Mouse (Mus musculus): Measurements from ENCODE around the gene Cd300c. TPM values are rescaled to one million over a fixed set of nuclear protein-coding genes. Genes with fewer than 3 reads are reported as not detected.
"Not testable (repeated sequence)": the region's sequence is repeated elsewhere in the genome, so short reads cannot be mapped to it uniquely, and the experiment has no call there.

Gene Cd300c
- polyA plus RNA-seq, 1 experiment from 2014 or later, result not detected

GRCm38 (mm10) chr11:114929581-114929980 lies 39.4 kb downstream of the Cd300c start:
- ATAC-seq (ENCODE audit: low FRiP score, low read depth), result no peak
- no peak overlapping the region for H3K27ac ChIP-seq (replicated peaks)
- 85% methylated on average over 2 of the region's 2 CpGs for WGBS

DNA sequence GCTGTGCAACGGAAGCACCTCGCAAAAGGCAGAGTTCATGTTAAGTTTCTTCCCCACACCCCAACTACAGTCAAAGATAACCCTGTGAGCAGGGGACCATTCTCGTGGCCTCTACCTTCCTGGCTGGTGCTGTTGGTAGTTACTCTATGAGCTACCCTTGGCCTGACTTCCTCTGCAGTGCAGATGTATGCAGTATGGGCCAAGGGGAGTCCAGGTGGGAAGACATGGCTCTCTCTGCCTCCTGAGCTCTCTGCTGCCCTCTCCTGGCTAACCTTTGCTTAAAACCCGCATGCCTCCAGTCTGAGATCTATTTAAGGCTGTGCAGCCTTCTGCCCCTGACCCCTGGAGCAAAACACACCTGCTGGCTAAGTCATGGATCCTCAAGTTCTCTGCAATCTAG lies 45.0 kb downstream of the Cd300c start:
- no peaks in the 10 kb centered on the region for H3K27me3 ChIP-seq
- no peak overlapping the region for H3K4me3 ChIP-seq
- H3K27ac ChIP-seq (replicated peaks), result no peak overlapping the region

More at GRCm38 (mm10) chr11:114929581-114929980, 39.4 kb downstream of the Cd300c start:
- Histone ChIP-seq H3K9ac (replicated peaks) (no peak overlapping the region), H3K4me1 (no peaks in the 10 kb centered on the region), H3K27me3 (no peaks in the 10 kb centered on the region), H3K4me2 (replicated peaks) (no peak overlapping the region), H3K9me3 (no peaks in the 10 kb centered on the region), H3K36me3 (no peaks in the 10 kb centered on the region), H3K4me3 (no peak overlapping the region)

GRCm38 (mm10) chr11:114922439-114922838 lies 46.5 kb downstream of the Cd300c start:
- H3K9me3 ChIP-seq, result peaks cover 4% of the 10 kb centered on the region; the same call in 1 of the 2 replicates
- ATAC-seq (ENCODE audit: low FRiP score, low read depth), result no peak
- no peak overlapping the region for H3K4me3 ChIP-seq
- no peak overlapping the region for H3K27ac ChIP-seq (replicated peaks)
- H3K4me2 ChIP-seq (replicated peaks), result no peak overlapping the region
- 75% methylated on average over 4 of the region's 4 CpGs for WGBS
- no peaks in the 10 kb centered on the region for H3K36me3 ChIP-seq
- H3K9ac ChIP-seq (replicated peaks), result no peak overlapping the region
- H3K4me1 ChIP-seq, result no peaks in the 10 kb centered on the region
- no peaks in the 10 kb centered on the region for H3K27me3 ChIP-seq

More for the DNA sequence above, 45.0 kb downstream of the Cd300c start:
- ATAC-seq (ENCODE audit: low FRiP score, low read depth), result no peak
- peaks cover 3% of the 10 kb centered on the region; the same call in 1 of the 2 replicates for H3K9me3 ChIP-seq
- H3K36me3 ChIP-seq, result no peaks in the 10 kb centered on the region
- no peak overlapping the region for H3K4me2 ChIP-seq (replicated peaks)
- H3K4me1 ChIP-seq, result no peaks in the 10 kb centered on the region
- H3K9ac ChIP-seq (replicated peaks), result no peak overlapping the region
- 72% methylated on average over 4 of the region's 4 CpGs for WGBS

GRCm38 (mm10) chr11:114917120-114917519 lies 51.8 kb downstream of the Cd300c start:
- ATAC-seq (ENCODE audit: low FRiP score, low read depth), result no peak
- H3K27ac ChIP-seq (replicated peaks), result no peak overlapping the region
- H3K9ac ChIP-seq (replicated peaks), result no peak overlapping the region
- H3K36me3 ChIP-seq, result no peaks in the 10 kb centered on the region
- peaks cover 17% of the 10 kb centered on the region; the same call in 1 of the 2 replicates for H3K27me3 ChIP-seq
- H3K4me1 ChIP-seq, result no peaks in the 10 kb centered on the region
- peaks cover 4% of the 10 kb centered on the region; the same call in 1 of the 2 replicates for H3K9me3 ChIP-seq
- H3K4me2 ChIP-seq (replicated peaks), result no peak overlapping the region
- 81% methylated on average over 6 of the region's 6 CpGs for WGBS
- H3K4me3 ChIP-seq, result no peak overlapping the region

- H3K9me3 ChIP-seq, result peaks cover 4% of the 10 kb centered on the region; the same call in 1 of the 2 replicates
- H3K4me1 ChIP-seq, result no peaks in the 10 kb centered on the region
- no peak overlapping the region for H3K27ac ChIP-seq (replicated peaks)
- WGBS, result 61% methylated on average over 7 of the region's 7 CpGs
- no peak for ATAC-seq (ENCODE audit: low FRiP score, low read depth)
- peaks cover 17% of the 10 kb centered on the region; the same call in 1 of the 2 replicates for H3K27me3 ChIP-seq
- H3K9ac ChIP-seq (replicated peaks), result no peak overlapping the region
- H3K36me3 ChIP-seq, result no peaks in the 10 kb centered on the region
- no peak overlapping the region for H3K4me2 ChIP-seq (replicated peaks)
- H3K4me3 ChIP-seq, result no peak overlapping the region
These were observed 54.0 kb downstream of the Cd300c start for GRCm38 (mm10) chr11:114914978-114915377.

DNA sequence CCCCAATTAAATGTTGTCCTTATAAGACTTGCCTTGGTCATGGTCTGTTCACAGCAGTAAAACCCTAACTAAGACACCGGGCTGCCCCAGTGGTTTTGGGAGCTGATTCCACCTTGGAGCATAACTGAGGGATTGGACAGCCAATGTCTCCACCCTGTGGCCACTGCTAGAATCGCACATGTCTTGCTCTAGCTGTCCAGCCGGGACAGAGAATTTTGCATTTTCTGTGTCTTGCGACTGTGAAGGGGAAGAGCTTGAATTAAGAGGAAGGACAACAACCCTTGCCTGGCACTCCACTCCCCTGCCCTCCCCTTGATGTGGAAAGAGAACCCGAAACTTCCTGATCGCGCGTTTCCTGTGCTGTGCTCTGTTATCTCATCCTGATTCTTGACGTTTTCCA lies 56.1 kb downstream of the Cd300c start:
- 11% methylated on average over 9 of the region's 9 CpGs for WGBS
- Histone ChIP-seq H3K4me3 (no peak overlapping the region), H3K27ac (replicated peaks) (no peak overlapping the region), H3K9ac (replicated peaks) (no peak overlapping the region), H3K27me3 (peaks cover 17% of the 10 kb centered on the region; the same call in 1 of the 2 replicates), H3K4me2 (replicated peaks) (no peak overlapping the region), H3K9me3 (no peaks in the 10 kb centered on the region), H3K4me1 (no peaks in the 10 kb centered on the region), H3K36me3 (no peaks in the 10 kb centered on the region)
- ATAC-seq (ENCODE audit: low FRiP score, low read depth), result 0 out of 2 replicates have a peak, but pooled peaks have one; percentile 4

- not testable (repeated sequence) for H3K4me3 ChIP-seq; ATAC-seq (ENCODE audit: low FRiP score, low read depth); H3K4me2 ChIP-seq (replicated peaks); H3K9ac ChIP-seq (replicated peaks); H3K27ac ChIP-seq (replicated peaks); H3K4me1 ChIP-seq; H3K36me3 ChIP-seq; H3K9me3 ChIP-seq
- peaks cover 17% of the 10 kb centered on the region; the same call in 1 of the 2 replicates for H3K27me3 ChIP-seq
- WGBS, result 33% methylated on average over 3 of the region's 3 CpGs
These were observed 59.4 kb downstream of the Cd300c start for GRCm38 (mm10) chr11:114909538-114909937.

DNA sequence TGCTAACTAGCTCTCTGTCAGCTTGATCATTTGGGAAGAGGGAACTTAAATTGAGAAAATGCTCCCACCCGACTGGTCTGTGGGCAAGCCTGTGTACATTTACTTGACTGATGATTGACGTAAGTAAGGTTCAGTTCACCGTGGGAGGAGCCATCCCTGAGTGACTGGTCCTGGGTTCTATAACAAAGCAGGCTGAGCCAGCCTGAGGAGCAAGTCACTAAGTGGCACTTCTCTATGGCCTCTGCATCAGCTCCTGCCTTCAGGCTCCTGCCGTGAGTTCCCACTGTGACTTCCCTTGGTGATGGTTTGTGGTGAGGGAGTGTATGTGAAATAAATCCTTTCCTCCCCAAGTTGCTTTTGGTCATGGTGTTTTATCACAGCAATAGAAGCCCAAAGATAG lies 60.9 kb downstream of the Cd300c start:
- H3K27ac ChIP-seq (replicated peaks), result no peak overlapping the region
- H3K9ac ChIP-seq (replicated peaks), result no peak overlapping the region
- no peak for ATAC-seq (ENCODE audit: low FRiP score, low read depth)
- H3K4me3 ChIP-seq, result no peak overlapping the region
- WGBS, result 63% methylated on average over 4 of the region's 4 CpGs
- no peaks in the 10 kb centered on the region for H3K4me1 ChIP-seq
- 0 out of 2 replicates have a peak, but pooled peaks cover 6% of the 10 kb centered on the region for H3K27me3 ChIP-seq
- no peaks in the 10 kb centered on the region for H3K9me3 ChIP-seq
- no peak overlapping the region for H3K4me2 ChIP-seq (replicated peaks)
- H3K36me3 ChIP-seq, result no peaks in the 10 kb centered on the region

DNA sequence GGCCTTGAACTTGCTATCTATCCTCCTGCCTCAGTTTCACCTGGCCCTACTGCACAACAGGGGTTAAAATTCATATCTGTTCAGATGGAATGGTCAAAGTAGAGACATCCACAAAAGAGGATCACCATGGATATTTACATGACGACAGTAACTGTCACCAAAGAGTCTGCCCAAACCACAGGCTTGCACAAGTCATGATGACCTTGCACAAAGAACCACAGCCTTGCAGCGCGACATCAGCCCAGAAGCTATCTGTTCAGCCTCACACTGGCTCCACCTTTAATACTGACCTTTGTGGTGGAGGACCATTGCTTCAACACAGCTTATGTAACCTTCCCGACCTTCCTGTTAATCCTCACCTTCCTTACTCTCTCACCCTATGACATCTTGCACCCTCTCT lies 61.4 kb downstream of the Cd300c start:
- Histone ChIP-seq H3K4me2 (replicated peaks) (no peak overlapping the region), H3K9me3 (no peaks in the 10 kb centered on the region), H3K36me3 (no peaks in the 10 kb centered on the region), H3K4me3 (no peak overlapping the region), H3K4me1 (no peaks in the 10 kb centered on the region), H3K9ac (replicated peaks) (no peak overlapping the region), H3K27me3 (0 out of 2 replicates have a peak, but pooled peaks cover 4% of the 10 kb centered on the region), H3K27ac (replicated peaks) (no peak overlapping the region)
- ATAC-seq (ENCODE audit: low FRiP score, low read depth), result no peak
- 82% methylated on average over 4 of the region's 4 CpGs for WGBS

Other genes with a start within 250 kb of the Cd300c start
- 1.3 and 2.4 TPM in 2 replicates for gene Dnaic2, start 241.7 kb downstream of the Cd300c start, polyA plus RNA-seq (2016; fragmentation: Nextera tagmentation; extraction: Ambion mirVana)
- gene Kif19a, start 203.8 kb downstream of the Cd300c start, polyA plus RNA-seq (2016; fragmentation: Nextera tagmentation; extraction: Ambion mirVana), result 0.45 and 0.73 TPM in 2 replicates
- gene Btbd17, start 173.2 kb downstream of the Cd300c start, polyA plus RNA-seq (2016; fragmentation: Nextera tagmentation; extraction: Ambion mirVana), result 61.0 and 68.5 TPM in 2 replicates
- gene Gpr142, start 170.2 kb downstream of the Cd300c start, polyA plus RNA-seq (2016; fragmentation: Nextera tagmentation; extraction: Ambion mirVana), result not detected in 2 replicates
- gene Gprc5c, start 118.0 kb downstream of the Cd300c start, polyA plus RNA-seq (2016; fragmentation: Nextera tagmentation; extraction: Ambion mirVana), result 10.4 and 16.8 TPM in 2 replicates
- 0.71 and 0.97 TPM in 2 replicates for gene Cd300a, start 79.1 kb downstream of the Cd300c start, polyA plus RNA-seq (2016; fragmentation: Nextera tagmentation; extraction: Ambion mirVana)
- gene Cd300lb, start 34.8 kb downstream of the Cd300c start, polyA plus RNA-seq (2016; fragmentation: Nextera tagmentation; extraction: Ambion mirVana), result 0.08 TPM in 1 of 2 replicates, not detected in the other
- 0.10 and 0.11 TPM in 2 replicates for gene Cd300ld, start 20.8 kb upstream of the Cd300c start, polyA plus RNA-seq (2016; fragmentation: Nextera tagmentation; extraction: Ambion mirVana)
- 0.85 and 1.2 TPM in 2 replicates for gene Cd300c2, start 32.7 kb upstream of the Cd300c start, polyA plus RNA-seq (2016; fragmentation: Nextera tagmentation; extraction: Ambion mirVana)
- gene Cd300ld2, start 47.0 kb upstream of the Cd300c start, polyA plus RNA-seq (2016; fragmentation: Nextera tagmentation; extraction: Ambion mirVana), result not detected in 2 replicates
- gene Cd300ld4, start 57.9 kb upstream of the Cd300c start, polyA plus RNA-seq (2016; fragmentation: Nextera tagmentation; extraction: Ambion mirVana), result not detected in 2 replicates
- gene Cd300ld5, start 68.6 kb upstream of the Cd300c start, polyA plus RNA-seq (2016; fragmentation: Nextera tagmentation; extraction: Ambion mirVana), result not detected in 2 replicates
- gene Cd300ld3, start 79.3 kb upstream of the Cd300c start, polyA plus RNA-seq (2016; fragmentation: Nextera tagmentation; extraction: Ambion mirVana), result not detected in 2 replicates
- gene Cd300e, start 93.0 kb upstream of the Cd300c start, polyA plus RNA-seq (2016; fragmentation: Nextera tagmentation; extraction: Ambion mirVana), result not detected in 2 replicates
- gene Rab37, start 122.3 kb upstream of the Cd300c start, polyA plus RNA-seq (2016; fragmentation: Nextera tagmentation; extraction: Ambion mirVana), result 1.5 TPM in 2 replicates
- gene Cd300lf, start 164.8 kb upstream of the Cd300c start, polyA plus RNA-seq (2016; fragmentation: Nextera tagmentation; extraction: Ambion mirVana), result 0.15 and 0.24 TPM in 2 replicates
- gene Slc9a3r1, start 194.2 kb upstream of the Cd300c start, polyA plus RNA-seq (2016; fragmentation: Nextera tagmentation; extraction: Ambion mirVana), result 34.3 and 34.6 TPM in 2 replicates
- gene Tmem104, start 218.3 kb upstream of the Cd300c start, polyA plus RNA-seq (2016; fragmentation: Nextera tagmentation; extraction: Ambion mirVana), result 7.9 and 9.2 TPM in 2 replicates
- 18.5 and 19.2 TPM in 2 replicates for gene Nat9, start 218.7 kb upstream of the Cd300c start, polyA plus RNA-seq (2016; fragmentation: Nextera tagmentation; extraction: Ambion mirVana)